Mouse (Mus musculus) heart, embryonic 10.5 days (tissue): ENCODE data around the gene Fezf1. TPM values are rescaled to one million over a fixed set of nuclear protein-coding genes. Genes with fewer than 3 reads are reported as not detected.
A peak's percentile ranks its signal among the peaks of the same experiment; 100 is the strongest.

Source experiments
- DNase-seq: peaks from one replicate; pipeline ENCODE4 v3.0.0-alpha.2; 2017; ENCODE audit warnings: low spot score
- H3K27ac ChIP-seq: fragments of 300-500 bp; sonication (generic); 2 replicates; pipeline ENCODE4 v1.5.1; 2016; ENCODE audit warnings: mild to moderate bottlenecking
- H3K27me3 ChIP-seq: fragments of 300-500 bp; sonication (generic); 2 replicates; pipeline ENCODE4 v1.6.1; 2016; ENCODE audit warnings: mild to moderate bottlenecking; ENCODE audit not compliant: poor library complexity, insufficient read depth, severe bottlenecking
- H3K36me3 ChIP-seq: fragments of 300-500 bp; sonication (generic); 2 replicates; pipeline ENCODE4 v1.6.1; 2016; ENCODE audit warnings: mild to moderate bottlenecking, moderate library complexity
- H3K4me1 ChIP-seq: fragments of 300-500 bp; sonication (generic); 2 replicates; pipeline ENCODE4 v1.6.1; 2016; ENCODE audit warnings: mild to moderate bottlenecking
- H3K4me3 ChIP-seq: fragments of 300-500 bp; sonication (generic); 2 replicates; pipeline ENCODE4 v1.5.1; 2016; ENCODE audit warnings: mild to moderate bottlenecking, moderate library complexity
- H3K9me3 ChIP-seq: fragments of 300-500 bp; sonication (generic); 2 replicates; pipeline ENCODE4 v1.6.1; 2016; ENCODE audit warnings: mild to moderate bottlenecking, moderate library complexity
- WGBS: fragments of 180-500 bp; shearing (Covaris S2); methylation state at CpG from one replicate; pipeline ENCODE4 v1.1.7; 2016; 5-methylcytosine and 5-hydroxymethylcytosine counted together
- polyA plus RNA-seq: library from polyadenylated mRNA; unstranded; fragments of >200 nt; fragmentation: Nextera tagmentation; extraction: Ambion mirVana; gene quantifications from 2 replicates; pipeline ENCODE4 v1.2.1, GENCODE M21; 2016

Gene Fezf1
- 0.06 TPM in 1 of 2 replicates, not detected in the other for polyA plus RNA-seq

GRCm38 (mm10) chr6:23248313-23249052, at the start of gene Fezf1:
Fezf1 (minus strand) TSS chr6:23248362.
- peaks cover 93% of the 10 kb centered on the region for H3K27me3 ChIP-seq
- H3K9me3 ChIP-seq, result no peaks in the 10 kb centered on the region
- under 1% methylated on average over 31 of the region's 31 CpGs for WGBS
- peak within 1 kb of the TSS; percentile 63 for H3K4me3 ChIP-seq
- peaks cover 28% of the 10 kb centered on the region for H3K4me1 ChIP-seq
- no peak for DNase-seq
- H3K27ac ChIP-seq, result no peak within 1 kb of the TSS
- H3K36me3 ChIP-seq, result no peaks in the 10 kb centered on the region

GRCm38 (mm10) chr6:23294685-23295084, 46.5 kb upstream of the Fezf1 start:
- 85% methylated on average over 4 of the region's 4 CpGs for WGBS
- no peak for DNase-seq
- Histone ChIP-seq H3K27me3 (no peaks in the 10 kb centered on the region), H3K4me3 (no peak overlapping the region), H3K4me1 (no peaks in the 10 kb centered on the region), H3K36me3 (no peaks in the 10 kb centered on the region), H3K27ac (no peak overlapping the region), H3K9me3 (no peaks in the 10 kb centered on the region)

- no peaks in the 10 kb centered on the region for H3K36me3 ChIP-seq
- H3K27me3 ChIP-seq, result no peaks in the 10 kb centered on the region
- DNase-seq, result no peak
- H3K9me3 ChIP-seq, result no peaks in the 10 kb centered on the region
- H3K27ac ChIP-seq, result no peak overlapping the region
- no peaks in the 10 kb centered on the region for H3K4me1 ChIP-seq
- WGBS, result 82% methylated on average over 4 of the region's 4 CpGs
- no peak overlapping the region for H3K4me3 ChIP-seq
Measured at GRCm38 (mm10) chr6:23288752-23289151, 40.6 kb upstream of the Fezf1 start.

- Histone ChIP-seq H3K4me1 (no peaks in the 10 kb centered on the region), H3K27ac (no peak overlapping the region), H3K9me3 (no peaks in the 10 kb centered on the region), H3K27me3 (peaks cover 7% of the 10 kb centered on the region; the same call in 1 of the 2 replicates), H3K4me3 (no peak overlapping the region), H3K36me3 (no peaks in the 10 kb centered on the region)
- WGBS, result 41% methylated on average over 9 of the region's 9 CpGs
- DNase-seq, result no peak
Measured at GRCm38 (mm10) chr6:23281514-23281820, 33.3 kb upstream of the Fezf1 start.

- Histone ChIP-seq H3K36me3 (no peaks in the 10 kb centered on the region), H3K27ac (no peak overlapping the region), H3K4me3 (no peak overlapping the region), H3K27me3 (peaks cover 7% of the 10 kb centered on the region; the same call in 1 of the 2 replicates), H3K4me1 (no peaks in the 10 kb centered on the region), H3K9me3 (no peaks in the 10 kb centered on the region)
- WGBS, result 41% methylated on average over 15 of the region's 15 CpGs
- DNase-seq, result no peak
Measured at GRCm38 (mm10) chr6:23280811-23281513, 32.8 kb upstream of the Fezf1 start.

- H3K36me3 ChIP-seq, result no peaks in the 10 kb centered on the region
- 74% methylated on average over 4 of the region's 4 CpGs for WGBS
- no peaks in the 10 kb centered on the region for H3K9me3 ChIP-seq
- H3K4me1 ChIP-seq, result no peaks in the 10 kb centered on the region
- no peak overlapping the region for H3K27ac ChIP-seq
- H3K4me3 ChIP-seq, result no peak overlapping the region
- peaks cover 22% of the 10 kb centered on the region for H3K27me3 ChIP-seq
- DNase-seq, result no peak
Measured at GRCm38 (mm10) chr6:23273483-23273882, 25.3 kb upstream of the Fezf1 start.

- peaks cover 22% of the 10 kb centered on the region for H3K27me3 ChIP-seq
- DNase-seq, result no peak
- WGBS, result 8% methylated on average over 11 of the region's 11 CpGs
- H3K4me1 ChIP-seq, result no peaks in the 10 kb centered on the region
- no peak overlapping the region for H3K4me3 ChIP-seq
- H3K27ac ChIP-seq, result no peak overlapping the region
- H3K36me3 ChIP-seq, result no peaks in the 10 kb centered on the region
- no peaks in the 10 kb centered on the region for H3K9me3 ChIP-seq
Measured at GRCm38 (mm10) chr6:23272979-23273378, 24.8 kb upstream of the Fezf1 start.

- Histone ChIP-seq H3K9me3 (no peaks in the 10 kb centered on the region), H3K36me3 (no peaks in the 10 kb centered on the region), H3K27me3 (peaks cover 24% of the 10 kb centered on the region), H3K4me1 (no peaks in the 10 kb centered on the region), H3K27ac (no peak overlapping the region), H3K4me3 (no peak overlapping the region)
- no peak for DNase-seq
- 26% methylated on average over 7 of the region's 7 CpGs for WGBS
Measured at GRCm38 (mm10) chr6:23272542-23272941, 24.4 kb upstream of the Fezf1 start.

- Histone ChIP-seq H3K27ac (no peak overlapping the region), H3K9me3 (no peaks in the 10 kb centered on the region), H3K36me3 (no peaks in the 10 kb centered on the region), H3K27me3 (peaks cover 74% of the 10 kb centered on the region), H3K4me3 (peak overlapping the region; percentile 41), H3K4me1 (peaks cover 4% of the 10 kb centered on the region; the same call in 1 of the 2 replicates)
- DNase-seq, result no peak
- WGBS, result 2% methylated on average over 9 of the region's 9 CpGs
Measured at GRCm38 (mm10) chr6:23260738-23261050, 12.5 kb upstream of the Fezf1 start.

- peaks cover 4% of the 10 kb centered on the region; the same call in 1 of the 2 replicates for H3K4me1 ChIP-seq
- DNase-seq, result no peak
- 6% methylated on average over 36 of the region's 36 CpGs for WGBS
- H3K27ac ChIP-seq, result no peak overlapping the region
- peaks cover 79% of the 10 kb centered on the region for H3K27me3 ChIP-seq
- H3K9me3 ChIP-seq, result no peaks in the 10 kb centered on the region
- H3K36me3 ChIP-seq, result no peaks in the 10 kb centered on the region
- peak overlapping the region; percentile 41 for H3K4me3 ChIP-seq
Measured at GRCm38 (mm10) chr6:23260016-23260737, 12.0 kb upstream of the Fezf1 start.

- H3K27me3 ChIP-seq, result peaks cover 93% of the 10 kb centered on the region
- 16% methylated on average over 3 of the region's 3 CpGs for WGBS
- H3K4me1 ChIP-seq, result peaks cover 8% of the 10 kb centered on the region; the same call in 1 of the 2 replicates
Measured at GRCm38 (mm10) chr6:23257981-23258380, 9.8 kb upstream of the Fezf1 start.

GRCm38 (mm10) chr6:23255161-23255560, 7.0 kb upstream of the Fezf1 start:
- H3K27me3 ChIP-seq, result peaks cover 92% of the 10 kb centered on the region
- no peaks in the 10 kb centered on the region for H3K9me3 ChIP-seq
- DNase-seq, result no peak
- WGBS, result 3% methylated on average over 8 of the region's 8 CpGs
- H3K4me1 ChIP-seq, result peaks cover 4% of the 10 kb centered on the region; the same call in 1 of the 2 replicates
- no peak overlapping the region for H3K4me3 ChIP-seq
- H3K27ac ChIP-seq, result no peak overlapping the region
- no peaks in the 10 kb centered on the region for H3K36me3 ChIP-seq

More at GRCm38 (mm10) chr6:23257981-23258380, 9.8 kb upstream of the Fezf1 start:
- no peak for DNase-seq
- no peak overlapping the region for H3K4me3 ChIP-seq
- no peaks in the 10 kb centered on the region for H3K9me3 ChIP-seq
- no peak overlapping the region for H3K27ac ChIP-seq
- H3K36me3 ChIP-seq, result no peaks in the 10 kb centered on the region

GRCm38 (mm10) chr6:23254644-23255043, 6.5 kb upstream of the Fezf1 start:
- Histone ChIP-seq H3K27ac (no peak overlapping the region), H3K9me3 (no peaks in the 10 kb centered on the region), H3K4me1 (peaks cover 8% of the 10 kb centered on the region), H3K36me3 (no peaks in the 10 kb centered on the region), H3K4me3 (no peak overlapping the region), H3K27me3 (peaks cover 92% of the 10 kb centered on the region)
- 3% methylated on average over 11 of the region's 11 CpGs for WGBS
- no peak for DNase-seq
